Mouse (Mus musculus) limb, embryonic 15.5 days (tissue): ENCODE measurements around the gene Rapgef5. TPM values are rescaled to one million over a fixed set of nuclear protein-coding genes. Genes with fewer than 3 reads are reported as not detected.
A peak's percentile ranks its signal among the peaks of the same experiment; 100 is the strongest.

Experiments used
- ATAC-seq: fragments of 200-750 bp; cut with Nextera tagmentation; 2 replicates; pipeline ENCODE4 v1.8.0; 2017; ENCODE audit warnings: low read depth, moderate TSS enrichment; ENCODE audit not compliant: insufficient number of reproducible peaks, low FRiP score, low TSS enrichment
- H3K27ac ChIP-seq: fragments of 300-500 bp; sonication (generic); 2 replicates; pipeline ENCODE4 v1.5.1; 2015; ENCODE audit warnings: moderate library complexity, mild to moderate bottlenecking, inconsistent platforms
- H3K27me3 ChIP-seq: fragments of 300-500 bp; sonication (generic); 2 replicates; pipeline ENCODE4 v1.6.1; 2015; ENCODE audit warnings: inconsistent platforms
- H3K36me3 ChIP-seq: fragments of 300-500 bp; sonication (generic); 2 replicates; pipeline ENCODE4 v1.6.1; 2015; ENCODE audit warnings: inconsistent platforms
- H3K4me1 ChIP-seq: fragments of 300-500 bp; sonication (generic); 2 replicates; pipeline ENCODE4 v1.6.1; 2015; ENCODE audit warnings: inconsistent platforms
- H3K4me2 ChIP-seq: fragments of 300-500 bp; sonication (generic); 2 replicates; pipeline ENCODE4 v1.6.1; 2015; ENCODE audit warnings: mild to moderate bottlenecking, inconsistent platforms
- H3K4me3 ChIP-seq: fragments of 300-500 bp; sonication (generic); 2 replicates; pipeline ENCODE4 v1.5.1; 2015; ENCODE audit warnings: mild to moderate bottlenecking, inconsistent platforms
- H3K9ac ChIP-seq: fragments of 300-500 bp; sonication (generic); 2 replicates; pipeline ENCODE4 v1.6.1; 2015; ENCODE audit warnings: inconsistent platforms
- H3K9me3 ChIP-seq: fragments of 300-500 bp; sonication (generic); 2 replicates; pipeline ENCODE4 v1.6.1; 2016; ENCODE audit warnings: inconsistent platforms
- WGBS: fragments of 180-500 bp; shearing (Covaris S2); methylation state at CpG from one replicate; pipeline ENCODE4 v1.1.7; 2015; 5-methylcytosine and 5-hydroxymethylcytosine counted together
- polyA plus RNA-seq: library from polyadenylated mRNA; unstranded; fragments of >200 nt; fragmentation: Nextera tagmentation; extraction: Ambion mirVana; gene quantifications from 2 replicates; pipeline ENCODE4 v1.2.1, GENCODE M21; 2015

Rapgef5 gene
- polyA plus RNA-seq, 1 experiment from 2014 or later: 7.8 TPM

- Histone ChIP-seq H3K4me1 (no peaks in the 10 kb centered on the region), H3K4me2 (no peak overlapping the region), H3K36me3 (no peaks in the 10 kb centered on the region), H3K9ac (no peak overlapping the region), H3K4me3 (no peak overlapping the region), H3K27ac (no peak overlapping the region), H3K27me3 (no peaks in the 10 kb centered on the region), H3K9me3 (no peaks in the 10 kb centered on the region)
- no peak for ATAC-seq
- WGBS: 42% methylated on average over 2 of the region's 2 CpGs
Measured at GRCm38 (mm10) chr12:117736928-117737327, 220.6 kb downstream of the Rapgef5 start.

GRCm38 (mm10) chr12:117737332-117738031 is 221.2 kb downstream of the Rapgef5 start:
- Histone ChIP-seq H3K27me3 (no peaks in the 10 kb centered on the region), H3K4me3 (no peak overlapping the region), H3K9me3 (no peaks in the 10 kb centered on the region), H3K9ac (no peak overlapping the region), H3K36me3 (no peaks in the 10 kb centered on the region), H3K27ac (no peak overlapping the region), H3K4me2 (no peak overlapping the region), H3K4me1 (no peaks in the 10 kb centered on the region)
- WGBS: 69% methylated on average over 11 of the region's 11 CpGs
- ATAC-seq: no peak

GRCm38 (mm10) chr12:117742487-117742886 is 226.2 kb downstream of the Rapgef5 start:
- Histone ChIP-seq H3K27ac (no peak overlapping the region), H3K36me3 (no peaks in the 10 kb centered on the region), H3K27me3 (no peaks in the 10 kb centered on the region), H3K4me2 (no peak overlapping the region), H3K4me3 (no peak overlapping the region), H3K9me3 (no peaks in the 10 kb centered on the region), H3K9ac (no peak overlapping the region), H3K4me1 (no peaks in the 10 kb centered on the region)
- 50% methylated on average over 1 of the region's 1 CpGs for WGBS
- no peak for ATAC-seq

DNA sequence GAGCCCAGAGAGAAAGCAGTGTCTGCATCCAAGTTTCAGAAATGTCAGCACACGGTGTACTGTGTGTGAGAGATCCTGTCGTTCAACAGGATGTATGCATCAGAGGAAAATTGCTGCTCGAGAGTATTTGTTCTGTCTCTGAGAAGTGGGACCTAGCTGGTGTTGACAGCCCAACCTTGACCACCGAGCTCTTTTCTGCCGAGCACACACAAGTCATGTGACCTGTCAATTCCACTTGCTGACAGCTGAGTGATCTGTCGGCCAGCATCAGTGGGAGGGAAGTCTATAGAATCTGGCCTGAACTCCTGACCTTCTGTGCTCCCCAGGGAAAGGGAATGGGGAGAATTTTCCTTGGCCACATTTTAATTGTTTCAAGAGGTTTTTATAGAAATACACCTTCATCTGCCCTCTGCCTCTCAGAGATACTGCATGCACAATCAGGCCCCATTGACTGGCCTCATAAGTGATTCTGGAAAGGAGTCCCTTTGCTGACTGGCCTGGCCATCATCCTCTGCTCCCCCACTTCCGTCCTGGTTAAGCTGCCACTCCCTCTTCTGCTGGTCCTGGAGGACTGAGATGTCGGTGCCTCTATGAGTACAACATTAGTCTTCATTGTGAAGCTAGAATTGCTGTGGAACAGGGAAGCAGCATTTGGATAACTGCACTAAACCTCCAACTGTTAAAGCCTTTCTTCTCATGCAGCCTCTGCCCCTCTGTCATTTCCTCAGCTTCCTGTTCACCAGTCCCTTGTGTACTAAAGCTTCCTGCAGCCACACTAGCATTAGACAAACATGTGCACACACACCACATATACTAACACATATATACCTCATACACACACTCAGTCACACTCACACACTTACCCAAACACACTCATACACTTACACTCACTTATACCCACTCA is 228.6 kb downstream of the Rapgef5 start:
- H3K4me2 ChIP-seq: no peak overlapping the region
- H3K27me3 ChIP-seq: no peaks in the 10 kb centered on the region
- no peak overlapping the region for H3K9ac ChIP-seq
- no peak overlapping the region for H3K27ac ChIP-seq
- no peak for ATAC-seq
- no peak overlapping the region for H3K4me3 ChIP-seq
- 40% methylated on average over 8 of the region's 8 CpGs for WGBS
- no peaks in the 10 kb centered on the region for H3K4me1 ChIP-seq
- H3K9me3 ChIP-seq: no peaks in the 10 kb centered on the region
- H3K36me3 ChIP-seq: no peaks in the 10 kb centered on the region

DNA sequence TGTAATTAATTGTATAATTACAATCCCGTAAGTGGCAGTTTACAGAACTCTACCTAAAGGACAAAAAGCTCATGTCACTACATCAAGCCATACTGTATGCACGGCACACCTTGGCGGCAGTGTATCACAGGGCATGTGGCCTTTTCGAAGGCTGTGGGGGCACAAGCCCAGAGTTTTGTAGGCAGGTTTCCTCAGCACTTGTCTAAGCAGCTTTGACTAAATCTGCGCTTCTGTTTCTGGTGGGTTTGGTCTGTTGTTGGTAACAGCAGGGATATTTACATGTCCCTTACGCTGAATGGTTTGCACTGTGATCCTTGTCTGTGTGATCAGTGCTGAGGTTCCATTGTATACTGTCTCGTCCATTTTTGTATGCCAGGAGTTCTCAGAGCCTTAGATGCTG is 230.3 kb downstream of the Rapgef5 start:
- no peak overlapping the region for H3K4me3 ChIP-seq
- no peaks in the 10 kb centered on the region for H3K9me3 ChIP-seq
- ATAC-seq: no peak
- 0 out of 2 replicates have a peak, but pooled peaks cover 8% of the 10 kb centered on the region for H3K4me1 ChIP-seq
- 90% methylated on average over 7 of the region's 7 CpGs for WGBS
- no peak overlapping the region for H3K27ac ChIP-seq
- no peaks in the 10 kb centered on the region for H3K36me3 ChIP-seq
- no peak overlapping the region for H3K9ac ChIP-seq
- H3K27me3 ChIP-seq: no peaks in the 10 kb centered on the region
- H3K4me2 ChIP-seq: no peak overlapping the region

DNA sequence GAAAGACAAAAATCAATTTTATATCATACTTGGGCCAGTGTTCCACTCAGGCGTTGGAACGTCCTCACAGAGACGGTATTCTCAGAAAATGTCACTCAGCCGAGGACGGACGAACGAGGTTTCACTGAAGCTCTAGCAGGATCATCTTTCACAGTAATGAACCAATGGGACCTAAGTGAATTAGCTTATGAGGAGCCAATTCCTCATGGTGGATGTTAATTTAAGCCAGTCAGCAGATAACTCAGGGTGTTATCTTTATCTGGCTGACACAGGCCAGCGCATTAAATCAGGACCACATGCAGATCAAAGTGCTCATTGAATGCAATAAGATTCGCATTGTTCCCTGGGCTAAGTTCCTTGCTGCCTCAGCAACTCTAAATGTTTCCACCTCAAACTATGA is 234.8 kb downstream of the Rapgef5 start:
- no peaks in the 10 kb centered on the region for H3K9me3 ChIP-seq
- no peak overlapping the region for H3K4me2 ChIP-seq
- H3K9ac ChIP-seq: no peak overlapping the region
- H3K27ac ChIP-seq: no peak overlapping the region
- no peak overlapping the region for H3K4me3 ChIP-seq
- 27% methylated on average over 9 of the region's 9 CpGs for WGBS
- peaks cover 16% of the 10 kb centered on the region; the same call in 1 of the 2 replicates for H3K4me1 ChIP-seq
- no peaks in the 10 kb centered on the region for H3K36me3 ChIP-seq
- no peaks in the 10 kb centered on the region for H3K27me3 ChIP-seq
- no peak for ATAC-seq

GRCm38 (mm10) chr12:117751520-117752383 is 235.5 kb downstream of the Rapgef5 start:
- H3K27me3 ChIP-seq: no peaks in the 10 kb centered on the region
- no peaks in the 10 kb centered on the region for H3K9me3 ChIP-seq
- H3K4me3 ChIP-seq: no peak overlapping the region
- 40% methylated on average over 25 of the region's 25 CpGs for WGBS
- H3K9ac ChIP-seq: no peak overlapping the region
- ATAC-seq: peak; percentile 62; the same call in 1 of the 2 replicates
- no peak overlapping the region for H3K27ac ChIP-seq
- no peaks in the 10 kb centered on the region for H3K36me3 ChIP-seq
- H3K4me2 ChIP-seq: no peak overlapping the region
- H3K4me1 ChIP-seq: peaks cover 16% of the 10 kb centered on the region; the same call in 1 of the 2 replicates

DNA sequence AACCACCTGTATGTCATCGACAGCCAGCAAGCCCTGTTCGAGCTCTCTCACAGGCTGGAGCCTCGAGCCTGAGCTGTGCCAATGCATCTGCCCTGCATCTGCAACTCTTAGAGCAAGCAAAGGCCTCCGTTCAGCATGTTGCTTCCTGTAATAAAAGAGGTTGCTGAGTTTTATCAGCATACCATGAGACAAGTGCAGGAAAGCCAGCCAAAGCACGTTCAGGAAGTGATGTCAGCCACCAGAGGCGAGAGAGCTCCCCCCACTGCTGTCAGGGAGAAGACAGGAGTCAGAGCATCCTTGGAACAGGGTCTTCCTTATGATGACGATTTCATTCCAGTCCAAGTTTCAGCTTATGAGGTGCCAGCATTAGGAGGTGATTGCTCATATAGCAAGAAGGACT is 239.7 kb downstream of the Rapgef5 start:
- no peak overlapping the region for H3K4me2 ChIP-seq
- WGBS: 17% methylated on average over 7 of the region's 7 CpGs
- no peak overlapping the region for H3K9ac ChIP-seq
- peaks cover 13% of the 10 kb centered on the region; the same call in 1 of the 2 replicates for H3K4me1 ChIP-seq
- no peaks in the 10 kb centered on the region for H3K9me3 ChIP-seq
- no peak overlapping the region; the same call in 1 of the 2 replicates for H3K27ac ChIP-seq
- no peaks in the 10 kb centered on the region for H3K27me3 ChIP-seq
- ATAC-seq: no peak
- H3K36me3 ChIP-seq: no peaks in the 10 kb centered on the region
- H3K4me3 ChIP-seq: no peak overlapping the region

DNA sequence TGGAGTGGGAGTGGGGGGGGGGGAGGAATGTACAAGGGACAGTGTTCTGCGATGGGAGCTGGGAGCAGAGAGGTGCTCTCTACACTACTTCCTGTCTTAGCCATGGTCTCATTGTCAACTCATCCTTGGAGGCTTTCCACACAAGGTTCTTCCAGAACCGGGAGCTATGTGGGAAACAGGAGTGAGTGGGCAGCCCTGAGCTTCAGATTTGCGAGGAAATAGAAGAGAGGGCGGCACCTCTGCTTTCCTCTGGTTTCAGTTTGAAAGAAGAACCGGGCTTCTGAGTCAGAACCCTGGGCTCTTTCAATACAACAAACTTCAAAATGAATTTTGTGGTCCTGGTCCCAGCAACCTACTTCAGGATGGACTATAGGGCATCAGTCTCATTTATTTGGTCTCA is 244.1 kb downstream of the Rapgef5 start:
- no peak for ATAC-seq
- H3K27me3 ChIP-seq: no peaks in the 10 kb centered on the region
- WGBS: 78% methylated on average over 5 of the region's 5 CpGs

DNA sequence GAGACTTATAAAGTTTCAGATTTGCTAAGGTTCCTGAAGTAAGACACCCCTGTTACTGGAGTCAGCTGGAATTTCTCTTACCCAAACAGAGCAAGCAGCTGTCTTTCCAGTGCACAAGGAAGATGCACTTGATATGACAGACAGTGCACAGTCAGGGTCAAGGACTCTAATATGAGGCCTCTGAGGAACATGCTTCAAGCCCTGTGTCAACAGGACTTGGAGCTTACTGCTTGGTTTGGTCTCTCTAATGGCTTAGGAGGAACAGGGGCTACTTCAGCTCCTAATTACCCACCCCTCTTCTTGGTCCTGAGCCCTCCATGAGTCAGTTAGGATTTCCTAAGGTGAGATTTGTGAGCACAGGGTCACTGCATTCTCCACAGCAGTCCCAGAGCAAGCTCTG is 244.6 kb downstream of the Rapgef5 start:
- Histone ChIP-seq H3K4me1 (peaks cover 2% of the 10 kb centered on the region; the same call in 1 of the 2 replicates), H3K27ac (no peak overlapping the region), H3K4me2 (no peak overlapping the region), H3K4me3 (no peak overlapping the region), H3K36me3 (no peaks in the 10 kb centered on the region), H3K27me3 (no peaks in the 10 kb centered on the region), H3K9ac (no peak overlapping the region), H3K9me3 (no peaks in the 10 kb centered on the region)
- no peak for ATAC-seq

More for the DNA sequence above, 244.1 kb downstream of the Rapgef5 start:
- Histone ChIP-seq H3K9me3 (no peaks in the 10 kb centered on the region), H3K4me3 (no peak overlapping the region), H3K36me3 (no peaks in the 10 kb centered on the region), H3K27ac (no peak overlapping the region), H3K4me1 (peaks cover 5% of the 10 kb centered on the region; the same call in 1 of the 2 replicates), H3K4me2 (no peak overlapping the region), H3K9ac (no peak overlapping the region)

DNA sequence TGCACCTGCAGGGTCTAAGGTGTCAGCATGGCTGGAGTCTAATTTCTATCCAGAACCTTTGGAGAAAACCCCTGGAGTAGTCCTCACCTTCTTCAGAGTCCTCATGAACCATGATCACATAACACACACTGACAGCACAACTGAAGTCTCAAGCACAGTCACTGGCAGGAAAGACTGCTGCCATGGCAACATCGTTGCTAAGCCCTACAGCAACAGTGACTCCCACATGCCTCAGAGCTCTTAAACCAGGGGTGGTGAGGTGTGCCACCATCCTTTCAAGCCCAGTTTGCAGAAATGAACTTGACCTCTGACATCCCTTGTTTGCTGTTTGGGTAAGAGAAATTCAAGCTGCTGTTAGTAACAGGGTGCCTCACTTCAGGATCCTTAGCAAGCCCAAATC is 245.4 kb downstream of the Rapgef5 start:
- H3K4me1 ChIP-seq: no peaks in the 10 kb centered on the region
- no peak for ATAC-seq
- H3K27me3 ChIP-seq: no peaks in the 10 kb centered on the region
- 49% methylated on average over 1 of the region's 1 CpGs for WGBS
- no peaks in the 10 kb centered on the region for H3K36me3 ChIP-seq
- no peaks in the 10 kb centered on the region for H3K9me3 ChIP-seq
- H3K9ac ChIP-seq: no peak overlapping the region
- no peak overlapping the region for H3K27ac ChIP-seq
- H3K4me3 ChIP-seq: no peak overlapping the region
- H3K4me2 ChIP-seq: no peak overlapping the region
